Mouse (Mus musculus) leukemia stem cell, adult 10-12 weeks (primary cell): Measurements from ENCODE around the gene Slamf9. TPM values are rescaled to one million over a fixed set of nuclear protein-coding genes. Genes with fewer than 3 reads are reported as not detected.

ENCODE experiments used
- polyA plus RNA-seq: library from polyadenylated mRNA; stranded (reverse); fragments of >175 nt; gene quantifications from 2 replicates; pipeline ENCODE4 v1.2.3, GENCODE M21; 2012; ENCODE audit warnings: low replicate concordance

Gene Slamf9
- polyA plus RNA-seq = 0.36 TPM in 1 of 2 replicates, not detected in the other

GRCm38 (mm10) chr1:172475054-172475741 lies at the start of gene Slamf9:
Gene Slamf9 (plus strand): TSS chr1:172475358.

GRCm38 (mm10) chr1:172481540-172482280 lies 6.6 kb downstream of the Slamf9 start, which contains the start of gene Igsf9:
Gene Igsf9 (plus strand): TSS chr1:172481788.

GRCm38 (mm10) chr1:172499765-172500441 lies 24.7 kb downstream of the Slamf9 start, which contains the start of gene Tagln2:
Gene Tagln2 (plus strand): TSS chr1:172500047.

GRCm38 (mm10) chr1:172520576-172521440 lies 45.6 kb downstream of the Slamf9 start, which contains the start of gene Cfap45:
Gene Cfap45 (plus strand): TSS chr1:172520801.

Other genes starting within 250 kb of the Slamf9 start
- not detected in 2 replicates for gene Atp1a4, start 216.9 kb upstream of the Slamf9 start, polyA plus RNA-seq
- 58.3 and 81.1 TPM in 2 replicates for gene Igsf8, start 213.7 kb upstream of the Slamf9 start, polyA plus RNA-seq
- not detected in 2 replicates for gene Atp1a2, start 177.3 kb upstream of the Slamf9 start, polyA plus RNA-seq
- gene Kcnj9, start 146.0 kb upstream of the Slamf9 start, polyA plus RNA-seq = 0.41 and 0.50 TPM in 2 replicates
- 5.6 and 7.3 TPM in 2 replicates for gene Kcnj10, start 134.1 kb upstream of the Slamf9 start, polyA plus RNA-seq
- gene Pigm, start 98.8 kb upstream of the Slamf9 start, polyA plus RNA-seq = 22.4 and 24.1 TPM in 2 replicates
- 1.7 and 2.2 TPM in 2 replicates for gene Igsf9, start 6.4 kb downstream of the Slamf9 start, polyA plus RNA-seq
- gene Tagln2, start 24.7 kb downstream of the Slamf9 start, polyA plus RNA-seq = 55.1 and 658 TPM in 2 replicates
- 0.28 TPM in 1 of 2 replicates, not detected in the other for gene Cfap45, start 45.4 kb downstream of the Slamf9 start, polyA plus RNA-seq
- gene Vsig8, start 80.6 kb downstream of the Slamf9 start, polyA plus RNA-seq = not detected in 2 replicates
- 0.55 and 0.61 TPM in 2 replicates for gene Slamf8, start 115.2 kb downstream of the Slamf9 start, polyA plus RNA-seq
- not detected in 2 replicates for gene Fcrl6, start 127.2 kb downstream of the Slamf9 start, polyA plus RNA-seq
- 0.99 and 2.1 TPM in 2 replicates for gene Dusp23, start 157.6 kb downstream of the Slamf9 start, polyA plus RNA-seq
- not detected in 2 replicates for gene Crp, start 222.7 kb downstream of the Slamf9 start, polyA plus RNA-seq